Mouse (Mus musculus) embryonic facial prominence, embryonic 15.5 days (tissue): ENCODE measurements at regions not wholly inside any gene's neighbourhood (a gene's known extent, or its start where the extent isn't known, plus 50 kb on each side); places are given as distances from the start of the nearest gene placed in this dataset.

Experiments
- ATAC-seq: fragments of 200-750 bp; cut with Nextera tagmentation; 2 replicates; pipeline ENCODE4 v1.8.0; 2017; ENCODE audit warnings: low read depth, moderate TSS enrichment; ENCODE audit not compliant: insufficient number of reproducible peaks, low FRiP score, low TSS enrichment
- H3K27ac ChIP-seq: fragments of 300-500 bp; sonication (generic); replicated peaks from 2 replicates; pipeline ENCODE4 v1.5.1; 2015; ENCODE audit warnings: mild to moderate bottlenecking, inconsistent platforms
- H3K27me3 ChIP-seq: fragments of 300-500 bp; sonication (generic); 2 replicates; pipeline ENCODE4 v1.6.1; 2015; ENCODE audit warnings: inconsistent platforms
- H3K36me3 ChIP-seq: fragments of 300-500 bp; sonication (generic); 2 replicates; pipeline ENCODE4 v1.6.1; 2015; ENCODE audit warnings: mild to moderate bottlenecking, inconsistent platforms
- H3K4me1 ChIP-seq: fragments of 300-500 bp; sonication (generic); 2 replicates; pipeline ENCODE4 v1.6.1; 2015; ENCODE audit warnings: inconsistent platforms
- H3K4me2 ChIP-seq: fragments of 300-500 bp; sonication (generic); replicated peaks from 2 replicates; pipeline ENCODE4 v1.6.1; 2015; ENCODE audit warnings: mild to moderate bottlenecking, inconsistent platforms
- H3K4me3 ChIP-seq: fragments of 300-500 bp; sonication (generic); replicated peaks from 2 replicates; pipeline ENCODE4 v1.5.1; 2015; ENCODE audit warnings: mild to moderate bottlenecking, inconsistent platforms
- H3K9ac ChIP-seq: fragments of 300-500 bp; sonication (generic); 2 replicates; pipeline ENCODE4 v1.6.1; 2015; ENCODE audit warnings: inconsistent platforms
- H3K9me3 ChIP-seq: fragments of 300-500 bp; sonication (generic); replicated peaks from 2 replicates; pipeline ENCODE4 v1.6.1; 2016; ENCODE audit warnings: inconsistent platforms
- WGBS: fragments of 180-500 bp; shearing (Covaris S2); methylation state at CpG from one replicate; pipeline ENCODE4 v1.1.7; 2015; 5-methylcytosine and 5-hydroxymethylcytosine counted together

GRCm38 (mm10) chr4:153288362-153288761 lies 194.2 kb downstream of the Ajap1 start:
- Histone ChIP-seq H3K4me1 (no peaks in the 10 kb centered on the region), H3K27ac (no peak overlapping the region), H3K9ac (no peak overlapping the region), H3K36me3 (no peaks in the 10 kb centered on the region), H3K4me2 (no peak overlapping the region), H3K9me3 (0 out of 2 replicates have a peak, but pooled peaks cover under 1% of the 10 kb centered on the region), H3K4me3 (no peak overlapping the region), H3K27me3 (no peaks in the 10 kb centered on the region)
- ATAC-seq, result no peak
- WGBS, result 41% methylated on average over 8 of the region's 8 CpGs

- WGBS, result 77% methylated on average over 5 of the region's 5 CpGs
- H3K36me3 ChIP-seq, result no peaks in the 10 kb centered on the region
- no peak overlapping the region for H3K27ac ChIP-seq
- no peaks in the 10 kb centered on the region for H3K4me1 ChIP-seq
- no peak for ATAC-seq
- no peak overlapping the region for H3K4me2 ChIP-seq
- no peak overlapping the region for H3K4me3 ChIP-seq
- no peak overlapping the region for H3K9ac ChIP-seq
- no peaks in the 10 kb centered on the region for H3K27me3 ChIP-seq
- 0 out of 2 replicates have a peak, but pooled peaks cover 4% of the 10 kb centered on the region for H3K9me3 ChIP-seq
Observed at GRCm38 (mm10) chr4:153284209-153284608, 198.4 kb downstream of the Ajap1 start.

GRCm38 (mm10) chr4:153276571-153276970 lies 206.0 kb downstream of the Ajap1 start:
- no peak for ATAC-seq

GRCm38 (mm10) chr4:153271376-153271775 lies 211.2 kb downstream of the Ajap1 start:
- H3K27ac ChIP-seq, result no peak overlapping the region
- 52% methylated on average over 5 of the region's 5 CpGs for WGBS
- H3K4me3 ChIP-seq, result no peak overlapping the region
- H3K4me1 ChIP-seq, result no peaks in the 10 kb centered on the region
- no peak overlapping the region for H3K9ac ChIP-seq
- no peak for ATAC-seq
- no peak overlapping the region for H3K4me2 ChIP-seq
- no peaks in the 10 kb centered on the region for H3K36me3 ChIP-seq
- no peaks in the 10 kb centered on the region for H3K27me3 ChIP-seq
- no peaks in the 10 kb centered on the region for H3K9me3 ChIP-seq

More at GRCm38 (mm10) chr4:153276571-153276970, 206.0 kb downstream of the Ajap1 start:
- Histone ChIP-seq H3K4me2 (no peak overlapping the region), H3K27me3 (no peaks in the 10 kb centered on the region), H3K4me3 (no peak overlapping the region), H3K36me3 (no peaks in the 10 kb centered on the region), H3K9ac (no peak overlapping the region), H3K9me3 (no peaks in the 10 kb centered on the region), H3K4me1 (no peaks in the 10 kb centered on the region), H3K27ac (no peak overlapping the region)
- 71% methylated on average over 5 of the region's 5 CpGs for WGBS

- no peak overlapping the region for H3K4me2 ChIP-seq
- ATAC-seq, result no peak
- no peaks in the 10 kb centered on the region for H3K27me3 ChIP-seq
- no peak overlapping the region for H3K27ac ChIP-seq
- H3K9ac ChIP-seq, result no peak overlapping the region
- 46% methylated on average over 15 of the region's 15 CpGs for WGBS
- H3K36me3 ChIP-seq, result no peaks in the 10 kb centered on the region
- no peaks in the 10 kb centered on the region for H3K9me3 ChIP-seq
- H3K4me1 ChIP-seq, result peaks cover 8% of the 10 kb centered on the region; the same call in 1 of the 2 replicates
- no peak overlapping the region for H3K4me3 ChIP-seq
Observed at GRCm38 (mm10) chr4:153263216-153263805, 219.3 kb downstream of the Ajap1 start.

- WGBS, result 71% methylated on average over 14 of the region's 14 CpGs
- no peak for ATAC-seq
Observed at GRCm38 (mm10) chr4:153260941-153261557, 221.6 kb downstream of the Ajap1 start.

GRCm38 (mm10) chr4:153251943-153252342 lies 230.7 kb downstream of the Ajap1 start:
- no peaks in the 10 kb centered on the region for H3K27me3 ChIP-seq
- H3K4me3 ChIP-seq, result no peak overlapping the region
- WGBS, result 43% methylated on average over 3 of the region's 3 CpGs
- no peak overlapping the region for H3K9ac ChIP-seq
- no peak overlapping the region for H3K4me2 ChIP-seq
- no peaks in the 10 kb centered on the region for H3K36me3 ChIP-seq
- no peak for ATAC-seq
- no peak overlapping the region for H3K27ac ChIP-seq
- no peaks in the 10 kb centered on the region for H3K4me1 ChIP-seq
- no peaks in the 10 kb centered on the region for H3K9me3 ChIP-seq

More at GRCm38 (mm10) chr4:153260941-153261557, 221.6 kb downstream of the Ajap1 start:
- H3K4me3 ChIP-seq, result no peak overlapping the region
- H3K27ac ChIP-seq, result no peak overlapping the region
- no peaks in the 10 kb centered on the region for H3K9me3 ChIP-seq
- peaks cover 8% of the 10 kb centered on the region; the same call in 1 of the 2 replicates for H3K4me1 ChIP-seq
- no peaks in the 10 kb centered on the region for H3K36me3 ChIP-seq
- H3K9ac ChIP-seq, result no peak overlapping the region
- H3K27me3 ChIP-seq, result no peaks in the 10 kb centered on the region
- no peak overlapping the region for H3K4me2 ChIP-seq

GRCm38 (mm10) chr4:153251311-153251710 lies 231.3 kb downstream of the Ajap1 start:
- no peak for ATAC-seq
- Histone ChIP-seq H3K36me3 (no peaks in the 10 kb centered on the region), H3K4me3 (no peak overlapping the region), H3K4me2 (no peak overlapping the region), H3K27me3 (no peaks in the 10 kb centered on the region), H3K27ac (no peak overlapping the region), H3K9me3 (no peaks in the 10 kb centered on the region), H3K4me1 (no peaks in the 10 kb centered on the region), H3K9ac (no peak overlapping the region)
- WGBS, result 52% methylated on average over 8 of the region's 8 CpGs

- H3K27ac ChIP-seq, result no peak overlapping the region
- peaks cover 5% of the 10 kb centered on the region for H3K4me1 ChIP-seq
- H3K9me3 ChIP-seq, result no peaks in the 10 kb centered on the region
- no peaks in the 10 kb centered on the region for H3K36me3 ChIP-seq
- H3K27me3 ChIP-seq, result no peaks in the 10 kb centered on the region
- no peak overlapping the region for H3K9ac ChIP-seq
- no peak for ATAC-seq
- no peak overlapping the region for H3K4me2 ChIP-seq
- no peak overlapping the region for H3K4me3 ChIP-seq
- 9% methylated on average over 12 of the region's 12 CpGs for WGBS
Observed at GRCm38 (mm10) chr4:153236680-153237079, 245.9 kb downstream of the Ajap1 start.

- Histone ChIP-seq H3K36me3 (no peaks in the 10 kb centered on the region), H3K4me3 (no peak overlapping the region), H3K9ac (no peak overlapping the region), H3K27ac (no peak overlapping the region), H3K9me3 (no peaks in the 10 kb centered on the region), H3K27me3 (no peaks in the 10 kb centered on the region), H3K4me1 (peaks cover 5% of the 10 kb centered on the region), H3K4me2 (no peak overlapping the region)
- no peak for ATAC-seq
- WGBS, result 43% methylated on average over 5 of the region's 5 CpGs
Observed at GRCm38 (mm10) chr4:153233762-153234161, 248.8 kb downstream of the Ajap1 start.

GRCm38 (mm10) chr4:153229221-153229620 lies 253.4 kb downstream of the Ajap1 start:
- H3K36me3 ChIP-seq, result no peaks in the 10 kb centered on the region
- no peak for ATAC-seq
- 47% methylated on average over 5 of the region's 5 CpGs for WGBS

More at GRCm38 (mm10) chr4:153229221-153229620, 253.4 kb downstream of the Ajap1 start:
- H3K27me3 ChIP-seq, result no peaks in the 10 kb centered on the region
- no peak overlapping the region for H3K9ac ChIP-seq
- no peak overlapping the region for H3K4me3 ChIP-seq
- no peak overlapping the region for H3K27ac ChIP-seq
- H3K4me2 ChIP-seq, result no peak overlapping the region
- no peaks in the 10 kb centered on the region for H3K9me3 ChIP-seq
- no peaks in the 10 kb centered on the region for H3K4me1 ChIP-seq
